Mouse (Mus musculus) intestine, embryonic 14.5 days (tissue): Measurements from ENCODE around the gene Gm17304. TPM values are rescaled to one million over a fixed set of nuclear protein-coding genes. Genes with fewer than 3 reads are reported as not detected.

ENCODE experiments used
- polyA plus RNA-seq: library from polyadenylated mRNA; unstranded; fragments of >200 nt; fragmentation: Nextera tagmentation; extraction: Ambion mirVana; gene quantifications from 2 replicates; pipeline ENCODE4 v1.2.1, GENCODE M21; 2014

Gene Gm17304
- polyA plus RNA-seq, 1 experiment from 2014 or later = not detected

Other genes starting within 250 kb of the Gm17304 start
- gene Barhl2, start 150.9 kb upstream of the Gm17304 start, polyA plus RNA-seq = not detected in 2 replicates
- gene Zfp644, start 88.2 kb downstream of the Gm17304 start, polyA plus RNA-seq = 81.6 and 85.1 TPM in 2 replicates